ENCODE assay signal across 8 mouse cellular contexts in genomic region chr6:70805267-70805666, GRCm38 (mm10). TPM values are rescaled to one million over a fixed set of nuclear protein-coding genes. Genes with fewer than 3 reads are reported as not detected.
DNase-seq lines count a peak whose midpoint lies in the region; ATAC-seq and TF ChIP-seq lines count a peak whose summit lies in the region.

No protein-coding gene starts in this region.

- no peak for TF ChIP-seq POLR2A in cortical plate, adult 2 months (IDR thresholded peaks at IDR 0.05; ENCODE audit: extremely low read depth, insufficient read depth, low read length)

- H3K9me3 ChIP-seq in intestine, postnatal 0 days (ENCODE audit: control insufficient read depth), result no peaks in the 10 kb centered on the region
- no peaks in the 10 kb centered on the region for H3K9me3 ChIP-seq in limb, embryonic 10.5 days (replicated peaks)
- H3K9me3 ChIP-seq in midbrain, embryonic 10.5 days (replicated peaks), result no peaks in the 10 kb centered on the region

- DNase-seq in ovary, postnatal 36 days (ENCODE audit: low spot score), result peak; percentile 32
- no peak for DNase-seq in ovary, adult 18-20 months (ENCODE audit: low spot score)
- DNase-seq in gastrocnemius, postnatal 14 days, result peak; percentile 25
- peak; percentile 66 for DNase-seq in limb, embryonic 10.5 days (ENCODE audit: low spot score)
- DNase-seq in midbrain, embryonic 10.5 days (ENCODE audit: low spot score), result peak; percentile 61
- peak; percentile 18 to 58 for DNase-seq in spleen, adult 18-20 months

- no peaks in the 10 kb centered on the region; the same call in 1 of the 2 replicates for H3K4me1 ChIP-seq in cortical plate, adult 2 months (ENCODE audit: control insufficient read depth, insufficient read depth, low read length)
- no peaks in the 10 kb centered on the region for H3K4me1 ChIP-seq in intestine, postnatal 0 days (replicated peaks; ENCODE audit: control insufficient read depth, insufficient read depth, low read length)
- peaks cover 16% of the 10 kb centered on the region; the same call in 1 of the 2 replicates for H3K4me1 ChIP-seq in limb, embryonic 10.5 days
- peaks cover 15% of the 10 kb centered on the region for H3K4me1 ChIP-seq in midbrain, embryonic 10.5 days

- intact Hi-C loops in gastrocnemius, postnatal 14 days (cut with DNase I; ENCODE audit: low total_unique reads), result no loop called here

- no peaks in the 10 kb centered on the region; the same call in 1 of the 2 replicates for H3K27me3 ChIP-seq in intestine, postnatal 0 days (replicated peaks; ENCODE audit: control insufficient read depth, insufficient read depth, low read length)
- no peaks in the 10 kb centered on the region for H3K27me3 ChIP-seq in limb, embryonic 10.5 days (ENCODE audit: low read depth, poor library complexity, severe bottlenecking)
- H3K27me3 ChIP-seq in midbrain, embryonic 10.5 days (ENCODE audit: low read depth, poor library complexity, severe bottlenecking), result 0 out of 2 replicates have a peak, but pooled peaks cover 3% of the 10 kb centered on the region

- no peaks in the 10 kb centered on the region for H3K36me3 ChIP-seq in intestine, postnatal 0 days (ENCODE audit: control insufficient read depth, insufficient read depth)
- H3K36me3 ChIP-seq in limb, embryonic 10.5 days, result no peaks in the 10 kb centered on the region
- H3K36me3 ChIP-seq in midbrain, embryonic 10.5 days, result no peaks in the 10 kb centered on the region

- ATAC-seq in intestine, postnatal 0 days, result peak; percentile 59

- H3K9ac ChIP-seq in intestine, postnatal 0 days (ENCODE audit: low read depth, low read length), result no peak overlapping the region

- peak; percentile 62 for TF ChIP-seq CTCF in cortical plate, adult 2 months (IDR thresholded peaks at IDR 0.05; ENCODE audit: extremely low read depth, insufficient read depth, low read length)
- peak; percentile 71 for TF ChIP-seq CTCF in intestine, postnatal 0 days (IDR thresholded peaks at IDR 0.05; ENCODE audit: low read depth)

- H3K27ac ChIP-seq in cortical plate, adult 2 months (ENCODE audit: insufficient read depth, low read length), result no peak overlapping the region
- H3K27ac ChIP-seq in intestine, postnatal 0 days (ENCODE audit: low read depth, low read length), result no peak overlapping the region
- no peak overlapping the region for H3K27ac ChIP-seq in limb, embryonic 10.5 days
- H3K27ac ChIP-seq in midbrain, embryonic 10.5 days (replicated peaks), result no peak overlapping the region

- 14% methylated on average over 7 of the region's 7 CpGs for WGBS in intestine, postnatal 0 days
- 15% methylated on average over 7 of the region's 7 CpGs for WGBS in limb, embryonic 10.5 days
- 18% methylated on average over 7 of the region's 7 CpGs for WGBS in midbrain, embryonic 10.5 days

- no peak overlapping the region for H3K4me3 ChIP-seq in cortical plate, adult 2 months (ENCODE audit: insufficient read depth, low read length)
- H3K4me3 ChIP-seq in intestine, postnatal 0 days (ENCODE audit: low read depth, low read length), result 0 out of 2 replicates have a peak overlapping the region, but pooled peaks have one; percentile 2
- H3K4me3 ChIP-seq in limb, embryonic 10.5 days, result no peak overlapping the region
- peak overlapping the region; percentile 8; the same call in 1 of the 2 replicates for H3K4me3 ChIP-seq in midbrain, embryonic 10.5 days

- H3K4me2 ChIP-seq in intestine, postnatal 0 days (replicated peaks; ENCODE audit: low read depth), result peak overlapping the region; percentile 51

RNA-seq across cellular contexts. Expression of gene Rpia, which starts 13.2 kb away (rescaled TPM):
- 15.1 and 16.2 TPM in 2 replicates for polyA plus RNA-seq in cortical plate, adult 2 months (2012; rRNA removed)
- total RNA-seq in gastrocnemius, postnatal 14 days (2021), result 1 to 10 TPM; 8.5 to 9.4 TPM
- polyA plus RNA-seq in intestine, postnatal 0 days (2015; fragmentation: Nextera tagmentation; extraction: Ambion mirVana), result 6.4 and 9.5 TPM in 2 replicates
- polyA plus RNA-seq in limb, embryonic 10.5 days (2016; fragmentation: Nextera tagmentation; extraction: Ambion mirVana), result 2.2 and 2.3 TPM in 2 replicates
- polyA plus RNA-seq in midbrain, embryonic 10.5 days (2016; fragmentation: Nextera tagmentation; extraction: Ambion mirVana), result 1.4 and 2.1 TPM in 2 replicates

RNA-seq across cellular contexts. Expression of gene Eif2ak3, which starts 39.0 kb away (rescaled TPM):
- polyA plus RNA-seq in cortical plate, adult 2 months (2012; rRNA removed), result 16.0 and 17.8 TPM in 2 replicates
- 1 to 10 TPM; 7.0 to 9.5 TPM for total RNA-seq in gastrocnemius, postnatal 14 days (2021)
- 8.4 and 9.6 TPM in 2 replicates for polyA plus RNA-seq in intestine, postnatal 0 days (2015; fragmentation: Nextera tagmentation; extraction: Ambion mirVana)
- polyA plus RNA-seq in limb, embryonic 10.5 days (2016; fragmentation: Nextera tagmentation; extraction: Ambion mirVana), result 7.4 and 9.7 TPM in 2 replicates
- 8.0 and 8.8 TPM in 2 replicates for polyA plus RNA-seq in midbrain, embryonic 10.5 days (2016; fragmentation: Nextera tagmentation; extraction: Ambion mirVana)

Comparison
In these comparisons a context has a peak if more than half of its experiments do, and no peak if none do; other contexts are left out.
1. H3K4me3 ChIP-seq: peak in intestine, postnatal 0 days (single experiment) and midbrain, embryonic 10.5 days (single experiment); none in cortical plate, adult 2 months (single experiment) and limb, embryonic 10.5 days (single experiment).